Mouse (Mus musculus) embryonic facial prominence, embryonic 13.5 days (tissue): ENCODE data around the gene Entpd6. TPM values are rescaled to one million over a fixed set of nuclear protein-coding genes. Genes with fewer than 3 reads are reported as not detected.

Source experiments
- ATAC-seq: fragments of 200-750 bp; cut with Nextera tagmentation; 2 replicates; pipeline ENCODE4 v1.8.0; 2017; ENCODE audit warnings: low read depth; ENCODE audit not compliant: insufficient number of reproducible peaks, insufficient read depth, low FRiP score, low TSS enrichment
- H3K27ac ChIP-seq: fragments of 300-500 bp; sonication (generic); 2 replicates; pipeline ENCODE4 v1.5.1; 2015; ENCODE audit warnings: moderate library complexity, mild to moderate bottlenecking, inconsistent platforms
- H3K27me3 ChIP-seq: fragments of 300-500 bp; sonication (generic); 2 replicates; pipeline ENCODE4 v1.6.1; 2015; ENCODE audit warnings: mild to moderate bottlenecking, inconsistent platforms
- H3K36me3 ChIP-seq: fragments of 300-500 bp; sonication (generic); 2 replicates; pipeline ENCODE4 v1.6.1; 2015; ENCODE audit warnings: mild to moderate bottlenecking, inconsistent platforms
- H3K4me1 ChIP-seq: fragments of 300-500 bp; sonication (generic); 2 replicates; pipeline ENCODE4 v1.6.1; 2015; ENCODE audit warnings: inconsistent platforms
- H3K4me2 ChIP-seq: fragments of 300-500 bp; sonication (generic); 2 replicates; pipeline ENCODE4 v1.6.1; 2015; ENCODE audit warnings: moderate library complexity, mild to moderate bottlenecking, inconsistent platforms
- H3K4me3 ChIP-seq: fragments of 300-500 bp; sonication (generic); 2 replicates; pipeline ENCODE4 v1.5.1; 2015; ENCODE audit warnings: mild to moderate bottlenecking, inconsistent platforms
- H3K9ac ChIP-seq: fragments of 300-500 bp; sonication (generic); 2 replicates; pipeline ENCODE4 v1.6.1; 2015; ENCODE audit warnings: mild to moderate bottlenecking, inconsistent platforms
- H3K9me3 ChIP-seq: fragments of 300-500 bp; sonication (generic); 2 replicates; pipeline ENCODE4 v1.6.1; 2016; ENCODE audit warnings: inconsistent platforms
- WGBS: fragments of 180-500 bp; shearing (Covaris S2); methylation state at CpG from one replicate; pipeline ENCODE4 v1.1.7; 2015; ENCODE audit warnings: mixed read lengths; 5-methylcytosine and 5-hydroxymethylcytosine counted together
- polyA plus RNA-seq: library from polyadenylated mRNA; unstranded; fragments of >200 nt; fragmentation: Nextera tagmentation; extraction: Ambion mirVana; gene quantifications from 2 replicates; pipeline ENCODE4 v1.2.1, GENCODE M21; 2015

The Entpd6 gene
- polyA plus RNA-seq, 1 experiment from 2014 or later = 29.5 TPM

- H3K4me2 ChIP-seq = peak overlapping the region; percentile 68
- no peak overlapping the region for H3K4me3 ChIP-seq
- no peak for ATAC-seq
- H3K4me1 ChIP-seq = peaks cover 30% of the 10 kb centered on the region
- no peak overlapping the region for H3K27ac ChIP-seq
- peaks cover 22% of the 10 kb centered on the region for H3K36me3 ChIP-seq
- H3K9ac ChIP-seq = 0 out of 2 replicates have a peak overlapping the region, but pooled peaks have one; percentile 27
- H3K9me3 ChIP-seq = no peaks in the 10 kb centered on the region
- no peaks in the 10 kb centered on the region for H3K27me3 ChIP-seq
- 59% methylated on average over 4 of the region's 4 CpGs for WGBS
Measured at GRCm38 (mm10) chr2:150788768-150789550, 40.1 kb downstream of the Entpd6 start.

- Histone ChIP-seq H3K9me3 (no peaks in the 10 kb centered on the region), H3K27ac (no peak overlapping the region), H3K4me3 (no peak overlapping the region), H3K4me1 (peaks cover 9% of the 10 kb centered on the region), H3K36me3 (peaks cover 56% of the 10 kb centered on the region), H3K27me3 (no peaks in the 10 kb centered on the region), H3K4me2 (no peak overlapping the region), H3K9ac (no peak overlapping the region)
- ATAC-seq = no peak
- 78% methylated on average over 4 of the region's 4 CpGs for WGBS
Measured at GRCm38 (mm10) chr2:150793320-150793719, 44.5 kb downstream of the Entpd6 start.

GRCm38 (mm10) chr2:150798084-150798483 lies 49.2 kb downstream of the Entpd6 start:
- Histone ChIP-seq H3K9me3 (no peaks in the 10 kb centered on the region), H3K4me1 (no peaks in the 10 kb centered on the region), H3K27me3 (no peaks in the 10 kb centered on the region), H3K4me3 (no peak overlapping the region), H3K36me3 (peaks cover 72% of the 10 kb centered on the region), H3K9ac (no peak overlapping the region), H3K4me2 (no peak overlapping the region), H3K27ac (no peak overlapping the region)
- WGBS = 89% methylated on average over 7 of the region's 7 CpGs
- ATAC-seq = no peak

GRCm38 (mm10) chr2:150800616-150801015 lies 51.8 kb downstream of the Entpd6 start:
- H3K9me3 ChIP-seq = no peaks in the 10 kb centered on the region
- WGBS = 82% methylated on average over 5 of the region's 5 CpGs
- ATAC-seq = no peak
- H3K36me3 ChIP-seq = peaks cover 70% of the 10 kb centered on the region
- H3K4me1 ChIP-seq = no peaks in the 10 kb centered on the region
- H3K9ac ChIP-seq = no peak overlapping the region
- no peak overlapping the region for H3K4me3 ChIP-seq
- H3K4me2 ChIP-seq = no peak overlapping the region
- H3K27ac ChIP-seq = no peak overlapping the region
- H3K27me3 ChIP-seq = no peaks in the 10 kb centered on the region

- Histone ChIP-seq H3K4me2 (no peak overlapping the region), H3K4me3 (no peak overlapping the region), H3K4me1 (no peaks in the 10 kb centered on the region), H3K27me3 (no peaks in the 10 kb centered on the region), H3K36me3 (peaks cover 75% of the 10 kb centered on the region), H3K9me3 (no peaks in the 10 kb centered on the region), H3K9ac (no peak overlapping the region), H3K27ac (no peak overlapping the region)
- no peak for ATAC-seq
- 95% methylated on average over 1 of the region's 1 CpGs for WGBS
Measured at GRCm38 (mm10) chr2:150803035-150803434, 54.2 kb downstream of the Entpd6 start.

GRCm38 (mm10) chr2:150808381-150808780 lies 59.5 kb downstream of the Entpd6 start:
- no peak for ATAC-seq

GRCm38 (mm10) chr2:150808812-150809211 lies 60.0 kb downstream of the Entpd6 start:
- H3K4me1 ChIP-seq = no peaks in the 10 kb centered on the region
- WGBS = 90% methylated on average over 6 of the region's 6 CpGs
- no peaks in the 10 kb centered on the region for H3K9me3 ChIP-seq
- no peaks in the 10 kb centered on the region for H3K27me3 ChIP-seq
- ATAC-seq = no peak
- H3K9ac ChIP-seq = no peak overlapping the region
- peaks cover 96% of the 10 kb centered on the region for H3K36me3 ChIP-seq
- H3K4me2 ChIP-seq = no peak overlapping the region
- no peak overlapping the region for H3K27ac ChIP-seq
- H3K4me3 ChIP-seq = no peak overlapping the region

More at GRCm38 (mm10) chr2:150808381-150808780, 59.5 kb downstream of the Entpd6 start:
- whole genome bisulfite sequencing = 86% methylated on average over 6 of the region's 6 CpGs
- peaks cover 94% of the 10 kb centered on the region for H3K36me3 ChIP-seq
- H3K9me3 ChIP-seq = no peaks in the 10 kb centered on the region
- H3K9ac ChIP-seq = no peak overlapping the region
- no peak overlapping the region for H3K27ac ChIP-seq
- H3K4me2 ChIP-seq = no peak overlapping the region
- H3K27me3 ChIP-seq = no peaks in the 10 kb centered on the region
- H3K4me3 ChIP-seq = no peak overlapping the region
- no peaks in the 10 kb centered on the region for H3K4me1 ChIP-seq

- 91% methylated on average over 5 of the region's 5 CpGs for WGBS
- Histone ChIP-seq H3K4me2 (no peak overlapping the region), H3K4me3 (no peak overlapping the region), H3K9ac (no peak overlapping the region), H3K9me3 (no peaks in the 10 kb centered on the region), H3K27ac (no peak overlapping the region), H3K27me3 (no peaks in the 10 kb centered on the region), H3K4me1 (no peaks in the 10 kb centered on the region), H3K36me3 (peaks cover 98% of the 10 kb centered on the region)
- ATAC-seq = no peak
Measured at GRCm38 (mm10) chr2:150810603-150811002, 61.8 kb downstream of the Entpd6 start.

- Histone ChIP-seq H3K9ac (no peak overlapping the region), H3K27me3 (no peaks in the 10 kb centered on the region), H3K4me2 (no peak overlapping the region), H3K27ac (no peak overlapping the region), H3K9me3 (no peaks in the 10 kb centered on the region), H3K4me3 (no peak overlapping the region), H3K4me1 (no peaks in the 10 kb centered on the region), H3K36me3 (peaks cover 99% of the 10 kb centered on the region)
- 89% methylated on average over 6 of the region's 6 CpGs for WGBS
- no peak for ATAC-seq
Measured at GRCm38 (mm10) chr2:150812816-150813215, 64.0 kb downstream of the Entpd6 start.

- Histone ChIP-seq H3K4me1 (no peaks in the 10 kb centered on the region), H3K36me3 (peaks cover 93% of the 10 kb centered on the region), H3K27me3 (no peaks in the 10 kb centered on the region), H3K4me3 (no peak overlapping the region), H3K9ac (no peak overlapping the region), H3K9me3 (no peaks in the 10 kb centered on the region), H3K27ac (no peak overlapping the region), H3K4me2 (no peak overlapping the region)
- no peak for ATAC-seq
- WGBS = 86% methylated on average over 18 of the region's 18 CpGs
Measured at GRCm38 (mm10) chr2:150816676-150817402, 68.0 kb downstream of the Entpd6 start.

- no peak overlapping the region for H3K27ac ChIP-seq
- no peak for ATAC-seq
- WGBS = 95% methylated on average over 8 of the region's 8 CpGs
- H3K4me3 ChIP-seq = no peak overlapping the region
- no peak overlapping the region for H3K9ac ChIP-seq
- H3K36me3 ChIP-seq = peaks cover 93% of the 10 kb centered on the region
- H3K27me3 ChIP-seq = no peaks in the 10 kb centered on the region
- H3K9me3 ChIP-seq = no peaks in the 10 kb centered on the region
- no peaks in the 10 kb centered on the region for H3K4me1 ChIP-seq
- H3K4me2 ChIP-seq = no peak overlapping the region
Measured at GRCm38 (mm10) chr2:150818742-150819141, 69.9 kb downstream of the Entpd6 start.

GRCm38 (mm10) chr2:150820720-150821119 lies 71.9 kb downstream of the Entpd6 start:
- no peak overlapping the region for H3K4me2 ChIP-seq
- ATAC-seq = no peak
- H3K27ac ChIP-seq = no peak overlapping the region
- no peaks in the 10 kb centered on the region for H3K27me3 ChIP-seq
- no peaks in the 10 kb centered on the region for H3K9me3 ChIP-seq
- no peak overlapping the region for H3K9ac ChIP-seq
- peaks cover 91% of the 10 kb centered on the region for H3K36me3 ChIP-seq
- H3K4me3 ChIP-seq = no peak overlapping the region
- H3K4me1 ChIP-seq = no peaks in the 10 kb centered on the region
- WGBS = 84% methylated on average over 8 of the region's 8 CpGs
